In the genomic region with DNA sequence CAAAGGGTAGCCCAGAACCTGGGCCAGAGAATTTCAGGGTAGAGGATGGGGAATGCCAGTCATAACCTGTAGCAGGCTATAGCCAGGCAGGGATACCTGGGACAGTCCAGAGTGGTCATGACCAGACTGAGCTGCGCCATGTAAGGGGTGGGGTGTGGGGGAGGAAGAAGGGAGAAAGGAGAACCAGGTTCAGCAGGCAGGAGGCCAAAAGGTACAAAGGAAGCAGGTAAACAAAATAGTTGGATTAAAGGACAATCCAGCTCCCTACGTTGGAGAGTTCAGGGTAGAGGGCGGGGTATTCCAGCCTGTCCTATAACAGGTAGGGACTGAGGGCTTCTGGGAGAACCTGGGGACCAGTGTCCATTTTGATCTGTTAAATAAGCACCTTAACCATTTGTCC, we compare ENCODE assay signal across 16 mouse cellular contexts. TPM values are rescaled to one million over a fixed set of nuclear protein-coding genes. Genes with fewer than 3 reads are reported as not detected.
DNase-seq lines count a peak whose midpoint lies in the region; ATAC-seq and TF ChIP-seq lines count a peak whose summit lies in the region.
"Had no signal": no experiment of that assay in that cellular context is flagged by ENCODE, and none has a peak within 500 bp of the region (broad histone marks: within the 10 kb centered on the region; RNA-seq: fewer than 3 reads in every experiment).

No protein-coding gene starts in this region.

- WGBS in embryonic facial prominence, embryonic 12.5 days: 93% methylated on average over 3 of the region's 3 CpGs
- WGBS in embryonic facial prominence, embryonic 10.5 days: 86% methylated on average over 3 of the region's 3 CpGs
- 62% methylated on average over 3 of the region's 3 CpGs for WGBS in kidney, adult 2 months
- WGBS in kidney, embryonic 14.5 days: 96% methylated on average over 3 of the region's 3 CpGs
- WGBS in liver, embryonic 15.5 days (ENCODE audit: insufficient replicate concordance): 86% methylated on average over 3 of the region's 3 CpGs
- 86% methylated on average over 3 of the region's 3 CpGs for WGBS in heart, embryonic 11.5 days (ENCODE audit: insufficient replicate concordance)

- DNase-seq in embryonic facial prominence, embryonic 10.5 days (ENCODE audit: low spot score): no peak
- peak; percentile 61 for DNase-seq in kidney, adult 2 months
- DNase-seq in kidney, postnatal 10 days: no peak
- no peak for DNase-seq in lung, postnatal 10 days
- DNase-seq: adrenal gland, postnatal 14 days; cerebellum, postnatal 10 days; heart, postnatal 14 days; layer of hippocampus, adult 9-11 months; lung, embryonic 14.5 days; right cerebral cortex, postnatal 4 days had no signal

- ATAC-seq in embryonic facial prominence, embryonic 12.5 days (ENCODE audit: insufficient number of reproducible peaks, insufficient read depth, low FRiP score, low TSS enrichment): 0 out of 2 replicates have a peak, but pooled peaks have one; percentile 41
- 0 out of 2 replicates have a peak, but pooled peaks have one; percentile 20 for ATAC-seq in kidney, embryonic 14.5 days (ENCODE audit: low FRiP score, low TSS enrichment)
- peak; percentile 37; the same call in 1 of the 2 replicates for ATAC-seq in liver, embryonic 15.5 days (ENCODE audit: insufficient read depth)
- no peak; the same call in 1 of the 2 replicates for ATAC-seq in heart, embryonic 11.5 days (replicated peaks; ENCODE audit: insufficient number of reproducible peaks, low FRiP score, low TSS enrichment)

- no peak overlapping the region for H3K27ac ChIP-seq in embryonic facial prominence, embryonic 12.5 days
- no peak overlapping the region for H3K27ac ChIP-seq in embryonic facial prominence, embryonic 10.5 days (replicated peaks)
- H3K27ac ChIP-seq in kidney, adult 2 months (ENCODE audit: insufficient read depth, low read depth, low read length): no peak overlapping the region
- H3K27ac ChIP-seq in kidney, embryonic 14.5 days (ENCODE audit: low read depth, low read length): no peak overlapping the region
- no peak overlapping the region for H3K27ac ChIP-seq in liver, embryonic 15.5 days (replicated peaks)
- H3K27ac ChIP-seq in heart, embryonic 11.5 days (ENCODE audit: low read depth, low read length): no peak overlapping the region
- H3K27ac ChIP-seq: stomach, embryonic 15.5 days had no signal

- H3K9ac ChIP-seq in embryonic facial prominence, embryonic 12.5 days: no peak overlapping the region
- no peak overlapping the region for H3K9ac ChIP-seq in kidney, embryonic 14.5 days (ENCODE audit: low read depth, low read length)
- H3K9ac ChIP-seq in liver, embryonic 15.5 days: no peak overlapping the region
- no peak overlapping the region for H3K9ac ChIP-seq in heart, embryonic 11.5 days (ENCODE audit: low read depth, low read length)
- H3K9ac ChIP-seq: lung, embryonic 14.5 days; stomach, embryonic 15.5 days had no signal

- 0 out of 2 replicates have a peak, but pooled peaks cover 4% of the 10 kb centered on the region for H3K36me3 ChIP-seq in embryonic facial prominence, embryonic 12.5 days
- peaks cover 19% of the 10 kb centered on the region for H3K36me3 ChIP-seq in embryonic facial prominence, embryonic 10.5 days (replicated peaks)
- H3K36me3 ChIP-seq in kidney, adult 2 months (ENCODE audit: control insufficient read depth, insufficient read depth, low read length): no peaks in the 10 kb centered on the region; the same call in 1 of the 2 replicates
- peaks cover 7% of the 10 kb centered on the region; the same call in 1 of the 2 replicates for H3K36me3 ChIP-seq in kidney, embryonic 14.5 days (ENCODE audit: control insufficient read depth, insufficient read depth, low read length)
- H3K36me3 ChIP-seq in liver, embryonic 15.5 days (replicated peaks): peaks cover 13% of the 10 kb centered on the region
- peaks cover 8% of the 10 kb centered on the region for H3K36me3 ChIP-seq in heart, embryonic 11.5 days (ENCODE audit: control insufficient read depth, insufficient read depth, low read length)
- H3K36me3 ChIP-seq: stomach, embryonic 15.5 days had no signal

- no peaks in the 10 kb centered on the region for H3K4me1 ChIP-seq in embryonic facial prominence, embryonic 12.5 days
- H3K4me1 ChIP-seq in embryonic facial prominence, embryonic 10.5 days: no peaks in the 10 kb centered on the region
- no peaks in the 10 kb centered on the region for H3K4me1 ChIP-seq in kidney, adult 2 months (ENCODE audit: control insufficient read depth, insufficient read depth, low read length)
- no peaks in the 10 kb centered on the region for H3K4me1 ChIP-seq in kidney, embryonic 14.5 days (ENCODE audit: control insufficient read depth, insufficient read depth, low read length)
- peaks cover 7% of the 10 kb centered on the region for H3K4me1 ChIP-seq in liver, embryonic 15.5 days (replicated peaks)
- H3K4me1 ChIP-seq in heart, embryonic 11.5 days (ENCODE audit: control insufficient read depth, insufficient read depth, low read length): no peaks in the 10 kb centered on the region
- H3K4me1 ChIP-seq: stomach, embryonic 15.5 days had no signal

- no peaks in the 10 kb centered on the region for H3K27me3 ChIP-seq in embryonic facial prominence, embryonic 12.5 days
- H3K27me3 ChIP-seq in embryonic facial prominence, embryonic 10.5 days (replicated peaks; ENCODE audit: low read depth, poor library complexity, severe bottlenecking): no peaks in the 10 kb centered on the region
- H3K27me3 ChIP-seq in kidney, adult 2 months (replicated peaks; ENCODE audit: control insufficient read depth, insufficient read depth, low read length): no peaks in the 10 kb centered on the region
- H3K27me3 ChIP-seq in kidney, embryonic 14.5 days (ENCODE audit: control insufficient read depth, insufficient read depth, low read length): no peaks in the 10 kb centered on the region
- no peaks in the 10 kb centered on the region for H3K27me3 ChIP-seq in liver, embryonic 15.5 days
- no peaks in the 10 kb centered on the region for H3K27me3 ChIP-seq in heart, embryonic 11.5 days (ENCODE audit: control insufficient read depth, insufficient read depth, low read length)
- H3K27me3 ChIP-seq: CH12.LX; stomach, embryonic 15.5 days had no signal

- no peak overlapping the region for H3K4me2 ChIP-seq in embryonic facial prominence, embryonic 12.5 days (replicated peaks)
- H3K4me2 ChIP-seq in kidney, embryonic 14.5 days (replicated peaks; ENCODE audit: low read depth, low read length): no peak overlapping the region
- no peak overlapping the region for H3K4me2 ChIP-seq in liver, embryonic 15.5 days
- no peak overlapping the region for H3K4me2 ChIP-seq in heart, embryonic 11.5 days
- H3K4me2 ChIP-seq: lung, embryonic 14.5 days; stomach, embryonic 15.5 days had no signal

- no peak for TF ChIP-seq POLR2A in kidney, adult 2 months (IDR thresholded peaks at IDR 0.05; ENCODE audit: low read depth, low read length)

- no peak overlapping the region for H3K4me3 ChIP-seq in embryonic facial prominence, embryonic 12.5 days
- H3K4me3 ChIP-seq in embryonic facial prominence, embryonic 10.5 days: no peak overlapping the region
- H3K4me3 ChIP-seq in kidney, adult 2 months (ENCODE audit: insufficient read depth, low read depth, low read length): no peak overlapping the region
- no peak overlapping the region for H3K4me3 ChIP-seq in kidney, embryonic 14.5 days (ENCODE audit: low read length)
- H3K4me3 ChIP-seq in liver, embryonic 15.5 days (replicated peaks): no peak overlapping the region
- H3K4me3 ChIP-seq in heart, embryonic 11.5 days (ENCODE audit: low read depth, low read length): no peak overlapping the region
- H3K4me3 ChIP-seq: stomach, embryonic 15.5 days had no signal

- no peaks in the 10 kb centered on the region for H3K9me3 ChIP-seq in embryonic facial prominence, embryonic 12.5 days
- H3K9me3 ChIP-seq in embryonic facial prominence, embryonic 10.5 days: no peaks in the 10 kb centered on the region
- no peaks in the 10 kb centered on the region for H3K9me3 ChIP-seq in kidney, embryonic 14.5 days (ENCODE audit: control insufficient read depth, low read length)
- no peaks in the 10 kb centered on the region for H3K9me3 ChIP-seq in liver, embryonic 15.5 days (replicated peaks)
- no peaks in the 10 kb centered on the region for H3K9me3 ChIP-seq in heart, embryonic 11.5 days (replicated peaks; ENCODE audit: control insufficient read depth, low read length)
- H3K9me3 ChIP-seq: stomach, embryonic 15.5 days had no signal

- no peak for TF ChIP-seq CTCF in kidney, adult 2 months (conservative IDR thresholded peaks at IDR 0.05; ENCODE audit: insufficient read depth, insufficient read length, low read depth, low read length)

RNA-seq across cellular contexts. Expression of a gene that starts 34.7 kb away (rescaled TPM):
- polyA plus RNA-seq in embryonic facial prominence, embryonic 12.5 days (2016; fragmentation: Nextera tagmentation; extraction: Ambion mirVana): 67.1 and 79.7 TPM in 2 replicates
- polyA plus RNA-seq in embryonic facial prominence, embryonic 10.5 days (2016; fragmentation: Nextera tagmentation; extraction: Ambion mirVana): 100 and 110 TPM in 2 replicates
- 40.8 and 43.7 TPM in 2 replicates for polyA plus RNA-seq in kidney, adult 2 months (2012; rRNA removed)
- 65.8 and 114 TPM in 2 replicates for polyA plus RNA-seq in kidney, embryonic 14.5 days (2014; fragmentation: Nextera tagmentation; extraction: Ambion mirVana)
- 33.5 and 35.0 TPM in 2 replicates for polyA plus RNA-seq in liver, embryonic 15.5 days (2015; fragmentation: Nextera tagmentation; extraction: Ambion mirVana)
- 131 and 134 TPM in 2 replicates for polyA plus RNA-seq in heart, embryonic 11.5 days (2014; fragmentation: Nextera tagmentation; extraction: Ambion mirVana)

RNA-seq across cellular contexts. Expression of a gene that starts 38.3 kb away (rescaled TPM):
- polyA plus RNA-seq in embryonic facial prominence, embryonic 12.5 days (2016; fragmentation: Nextera tagmentation; extraction: Ambion mirVana): 43.2 and 47.1 TPM in 2 replicates
- polyA plus RNA-seq in embryonic facial prominence, embryonic 10.5 days (2016; fragmentation: Nextera tagmentation; extraction: Ambion mirVana): 30.3 and 35.9 TPM in 2 replicates
- 12.2 and 12.7 TPM in 2 replicates for polyA plus RNA-seq in kidney, adult 2 months (2012; rRNA removed)
- polyA plus RNA-seq in kidney, embryonic 14.5 days (2014; fragmentation: Nextera tagmentation; extraction: Ambion mirVana): 30.3 and 41.7 TPM in 2 replicates
- 12.9 and 13.0 TPM in 2 replicates for polyA plus RNA-seq in liver, embryonic 15.5 days (2015; fragmentation: Nextera tagmentation; extraction: Ambion mirVana)
- 28.1 and 28.7 TPM in 2 replicates for polyA plus RNA-seq in heart, embryonic 11.5 days (2014; fragmentation: Nextera tagmentation; extraction: Ambion mirVana)
